Mouse (Mus musculus) cerebellum, postnatal 36 days (tissue): ENCODE data around the gene Gm5169.
"Not testable (repeated sequence)": the region's sequence is repeated elsewhere in the genome, so short reads cannot be mapped to it uniquely, and the experiment has no call there.

Experiments used
- DNase-seq, 2 experiments: peaks; one replicate each; pipeline ENCODE4 v3.0.0; 2021 to 2022; ENCODE audit warnings: mixed read lengths in 2 of 2

The Gm5169 gene

DNA sequence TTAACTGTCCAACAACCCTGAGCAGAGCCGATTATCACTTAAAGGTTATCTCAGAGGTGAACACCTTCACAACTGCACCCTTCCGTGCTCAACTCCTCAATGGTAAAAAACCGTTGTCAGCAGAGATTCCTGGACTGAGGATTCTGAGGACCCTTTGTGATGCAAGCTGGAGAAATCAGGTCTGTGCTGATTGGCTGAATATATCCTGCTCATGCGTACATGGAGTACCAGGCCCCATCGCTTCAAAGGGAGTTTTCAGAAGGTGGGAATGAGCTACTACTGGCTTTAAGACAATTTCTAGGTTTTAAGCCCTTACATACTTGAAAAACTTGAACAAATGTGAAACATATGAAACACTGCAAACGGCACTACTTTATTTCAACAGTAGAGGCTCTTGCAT is at the start of gene Gm5169:
TSS of gene Gm5169 (minus strand) at position 101 of the 400 bp plus-strand sequence.
- not testable (repeated sequence) for DNase-seq

DNA sequence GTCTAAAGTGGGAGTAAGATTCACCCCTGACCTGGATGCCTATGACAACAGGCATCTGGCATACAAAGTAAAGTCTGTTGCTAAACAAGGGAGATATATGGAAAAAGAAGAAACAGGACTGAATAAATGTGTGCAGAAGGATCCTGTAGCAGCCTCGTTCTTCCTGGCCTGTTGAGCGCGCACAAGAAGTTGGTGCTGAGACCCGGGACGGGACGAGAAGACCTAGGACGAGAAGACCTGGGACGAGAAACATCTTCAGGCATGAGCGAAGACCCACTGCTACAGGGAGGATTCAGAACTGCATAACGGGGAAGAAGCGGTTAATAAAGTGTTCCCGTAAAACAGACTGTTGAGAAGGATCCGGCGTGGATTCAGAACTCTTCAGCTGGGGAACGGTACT is 46.2 kb upstream of the Gm5169 start:
- not testable (repeated sequence) for DNase-seq
